Comparison of ENCODE assay signal across 8 mouse cellular contexts in genomic region chr7:16617045-16617444, GRCm38 (mm10). TPM values are rescaled to one million over a fixed set of nuclear protein-coding genes. Genes with fewer than 3 reads are reported as not detected.
A peak's percentile ranks its signal among the peaks of the same experiment; 100 is the strongest.
DNase-seq lines count a peak whose midpoint lies in the region; ATAC-seq and TF ChIP-seq lines count a peak whose summit lies in the region.
"Had no signal": no experiment of that assay in that cellular context is flagged by ENCODE, and none has a peak within 500 bp of the region (broad histone marks: within the 10 kb centered on the region; RNA-seq: fewer than 3 reads in every experiment).

No protein-coding gene starts in this region.

- peaks cover 14% of the 10 kb centered on the region for H3K79me2 ChIP-seq in MEL (ENCODE audit: control insufficient read depth, insufficient read depth, low read length, poor library complexity)

- 17% methylated on average over 2 of the region's 2 CpGs for WGBS in limb, embryonic 14.5 days
- WGBS in small intestine, adult 2 months = 13% methylated on average over 2 of the region's 2 CpGs

- intact Hi-C loops in gastrocnemius, postnatal 14 days (cut with DNase I; ENCODE audit: low total_unique reads) = loop anchor here (5.0 kb wide), 1 partner anchor 105 kb away; no protein-coding TSS in a partner anchor

- DNase-seq in left cerebral cortex, adult 18-20 months (ENCODE audit: low spot score in 2 of 2) = peak; percentile 65 to 76
- no peak for DNase-seq in left cerebral cortex, adult 11 months (ENCODE audit: low spot score)
- peak; percentile 60 for DNase-seq in MEL (ENCODE audit: low read depth, low spot score)
- peak; percentile 71 to 72 for DNase-seq in adrenal gland, postnatal 36 days
- DNase-seq in gastrocnemius, postnatal 14 days = peak; percentile 47
- peak; percentile 37 for DNase-seq in limb, embryonic 14.5 days (ENCODE audit: low spot score)

- H3K4me1 ChIP-seq in MEL (ENCODE audit: control insufficient read depth in 1 of 2, insufficient read depth in 2 of 2, low read length in 2 of 2) = peaks cover 10 to 21% of the 10 kb centered on the region in 2 experiments
- H3K4me1 ChIP-seq in limb, embryonic 14.5 days (ENCODE audit: control insufficient read depth, insufficient read depth, low read length) = peaks cover 27% of the 10 kb centered on the region
- peaks cover 6% of the 10 kb centered on the region; the same call in 1 of the 2 replicates for H3K4me1 ChIP-seq in small intestine, adult 2 months (ENCODE audit: control insufficient read depth, insufficient read depth, insufficient read length, low read length)

- peaks cover 0 to 9% of the 10 kb centered on the region in 2 experiments; a peak in 2 of 4 replicates for H3K36me3 ChIP-seq in MEL (ENCODE audit: control insufficient read depth in 1 of 2, insufficient read depth in 2 of 2, low read length in 2 of 2)
- H3K36me3 ChIP-seq in limb, embryonic 14.5 days (ENCODE audit: control insufficient read depth, insufficient read depth, low read length) = no peaks in the 10 kb centered on the region
- no peaks in the 10 kb centered on the region for H3K36me3 ChIP-seq in small intestine, adult 2 months (ENCODE audit: control insufficient read depth, insufficient read depth, low read length)

- H3K9ac ChIP-seq in MEL (ENCODE audit: control insufficient read depth, low read depth, low read length, poor library complexity, severe bottlenecking) = no peak overlapping the region
- no peak overlapping the region for H3K9ac ChIP-seq in limb, embryonic 14.5 days (ENCODE audit: low read depth, low read length, severe bottlenecking)

- H3K9me3 ChIP-seq in MEL (replicated peaks; ENCODE audit: insufficient read depth, low read length) = no peaks in the 10 kb centered on the region
- H3K9me3 ChIP-seq in limb, embryonic 14.5 days (ENCODE audit: control insufficient read depth, low read length) = no peaks in the 10 kb centered on the region

- ATAC-seq in limb, embryonic 14.5 days (ENCODE audit: low FRiP score, low read depth) = no peak

- peak; percentile 62 to 79 (median 76) for TF ChIP-seq CTCF in MEL (IDR thresholded peaks at IDR 0.05 in 2 of 3, conservative IDR thresholded peaks at IDR 0.05 in 1 of 3; ENCODE audit: control insufficient read depth in 1 of 3, insufficient read depth in 1 of 3, low read depth in 2 of 3, low read length in 3 of 3, poor library complexity in 1 of 3, severe bottlenecking in 1 of 3)
- TF ChIP-seq CTCF in small intestine, adult 2 months (IDR thresholded peaks at IDR 0.05; ENCODE audit: extremely low read depth, insufficient read length, insufficient replicate concordance, low read depth, low read length) = peak; percentile 38; the same call in 1 of the 2 replicates

- TF ChIP-seq RAD21 in MEL (IDR thresholded peaks at IDR 0.05; ENCODE audit: low read depth, low read length) = peak; percentile 70

- TF ChIP-seq EP300 in MEL (IDR thresholded peaks at IDR 0.05; ENCODE audit: low read depth in 1 of 2, low read length in 2 of 2) = no peak

- TF ChIP-seq POLR2A in MEL (IDR thresholded peaks at IDR 0.05; ENCODE audit: control insufficient read depth in 1 of 2, insufficient read depth in 1 of 2, low read depth in 1 of 2, low read length in 2 of 2, poor library complexity in 1 of 2) = no peak
- no peak for TF ChIP-seq POLR2A in limb, embryonic 14.5 days (IDR thresholded peaks at IDR 0.05; ENCODE audit: borderline replicate concordance, extremely low read depth, insufficient read depth, insufficient read length)
- TF ChIP-seq POLR2A in small intestine, adult 2 months (IDR thresholded peaks at IDR 0.05; ENCODE audit: low read depth, low read length) = no peak

- no peak overlapping the region for H3K4me2 ChIP-seq in limb, embryonic 14.5 days (replicated peaks; ENCODE audit: low read depth, low read length, severe bottlenecking)

- no peaks in the 10 kb centered on the region for H3K27me3 ChIP-seq in MEL (ENCODE audit: control insufficient read depth in 1 of 2, insufficient read depth in 2 of 2, low read length in 2 of 2)
- no peaks in the 10 kb centered on the region for H3K27me3 ChIP-seq in limb, embryonic 14.5 days (ENCODE audit: control insufficient read depth, insufficient read depth, low read length)
- H3K27me3 ChIP-seq in small intestine, adult 2 months (ENCODE audit: control insufficient read depth, insufficient read depth, low read length) = peaks cover 7% of the 10 kb centered on the region; the same call in 1 of the 2 replicates

- no peak overlapping the region for H3K4me3 ChIP-seq in MEL (ENCODE audit: control insufficient read depth in 1 of 2, insufficient read depth in 1 of 2, low read depth in 2 of 2, low read length in 2 of 2)
- no peak overlapping the region for H3K4me3 ChIP-seq in limb, embryonic 14.5 days (replicated peaks; ENCODE audit: low read length)
- no peak overlapping the region for H3K4me3 ChIP-seq in small intestine, adult 2 months (ENCODE audit: low read depth, low read length)

- no peak overlapping the region for H3K27ac ChIP-seq in MEL (ENCODE audit: control insufficient read depth, low read depth, low read length)
- H3K27ac ChIP-seq in limb, embryonic 14.5 days (replicated peaks; ENCODE audit: low read depth, low read length) = no peak overlapping the region
- no peak overlapping the region for H3K27ac ChIP-seq in small intestine, adult 2 months (ENCODE audit: insufficient read depth, low read depth, low read length)

TF ChIP-seq in MEL, 35 proteins besides CTCF, POLR2A, EP300 and RAD21:
- TF ChIP-seq ZKSCAN1 (IDR thresholded peaks at IDR 0.05; ENCODE audit: low read depth, low read length) = no peak
- TF ChIP-seq SIN3A (IDR thresholded peaks at IDR 0.05; ENCODE audit: low read length) = peak; percentile 40; the same call in 1 of the 2 replicates
- no peak for TF ChIP-seq MEF2A (IDR thresholded peaks at IDR 0.05; ENCODE audit: extremely low read depth, insufficient replicate concordance, low read depth, low read length, poor library complexity, severe bottlenecking)
- no peak for TF ChIP-seq POLR2AphosphoS5 (IDR thresholded peaks at IDR 0.05; ENCODE audit: borderline replicate concordance, low read depth, low read length)
- peak; percentile 64; the same call in 1 of the 2 replicates for TF ChIP-seq ZC3H11A (IDR thresholded peaks at IDR 0.05; ENCODE audit: low read depth, low read length)
- no peak for TF ChIP-seq GATA1 (IDR thresholded peaks at IDR 0.05; ENCODE audit: low read depth, low read length)
- no peak for TF ChIP-seq USF1 (IDR thresholded peaks at IDR 0.05; ENCODE audit: low read depth, low read length)
- TF ChIP-seq E2F4 (IDR thresholded peaks at IDR 0.05; ENCODE audit: borderline replicate concordance, low read depth, low read length) = no peak
- TF ChIP-seq SMC3 (IDR thresholded peaks at IDR 0.05; ENCODE audit: low read depth, low read length) = peak; percentile 73
- TF ChIP-seq MXI1 (IDR thresholded peaks at IDR 0.05; ENCODE audit: low read depth, low read length) = no peak
- no peak for TF ChIP-seq MYC (IDR thresholded peaks at IDR 0.05; ENCODE audit: low read depth, low read length)
- no peak for TF ChIP-seq MAZ (IDR thresholded peaks at IDR 0.05; ENCODE audit: low read depth, low read length)

RNA-seq across cellular contexts. Expression of gene Arhgap35, which starts 2.3 kb away (rescaled TPM):
- 100 to 1,000 TPM; 129 to 133 TPM for total RNA-seq in left cerebral cortex, adult 18-20 months (2021)
- total RNA-seq in MEL (2012; rRNA removed) = 6.7 and 7.4 TPM in 2 replicates
- 10 to 100 TPM in 1 of 2 experiments, not detected in 1; 13.4 TPM for polyA plus RNA-seq in MEL (2012; ENCODE audit: insufficient read depth in 1 of 2, insufficient read length in 2 of 2, low read depth in 1 of 2, low replicate concordance in 2 of 2, missing spikeins in 1 of 2)
- total RNA-seq in adrenal gland, postnatal 36 days (2021) = 10 to 100 TPM; 55.7 to 68.7 TPM
- total RNA-seq in gastrocnemius, postnatal 14 days (2021) = 10 to 100 TPM; 18.8 to 23.1 TPM
- polyA plus RNA-seq in limb, embryonic 14.5 days (2012; rRNA removed) = 24.7 and 28.5 TPM in 2 replicates
- polyA plus RNA-seq in limb, embryonic 14.5 days (2014; fragmentation: Nextera tagmentation; extraction: Ambion mirVana) = 23.0 and 24.5 TPM in 2 replicates
- 3.6 and 11.6 TPM in 2 replicates for polyA plus RNA-seq in small intestine, adult 2 months (2012; rRNA removed)

RNA-seq across cellular contexts. Expression of gene Ceacam15, which starts 58.5 kb away (rescaled TPM):
- total RNA-seq in left cerebral cortex, adult 18-20 months (2021) = not detected
- total RNA-seq in MEL (2012; rRNA removed) = not detected in 2 replicates
- not detected for polyA plus RNA-seq in MEL (2012; ENCODE audit: insufficient read depth in 1 of 2, insufficient read length in 2 of 2, low read depth in 1 of 2, low replicate concordance in 2 of 2, missing spikeins in 1 of 2)
- total RNA-seq in adrenal gland, postnatal 36 days (2021) = not detected
- not detected for total RNA-seq in gastrocnemius, postnatal 14 days (2021)
- not detected in 2 replicates for polyA plus RNA-seq in limb, embryonic 14.5 days (2012; rRNA removed)
- not detected in 2 replicates for polyA plus RNA-seq in limb, embryonic 14.5 days (2014; fragmentation: Nextera tagmentation; extraction: Ambion mirVana)
- polyA plus RNA-seq in small intestine, adult 2 months (2012; rRNA removed) = not detected in 2 replicates
- polyA plus RNA-seq: lung, embryonic 16.5 days had no signal
